Mouse (Mus musculus) hindbrain, postnatal 0 days (tissue): ENCODE data around the gene Tubb2b. TPM values are rescaled to one million over a fixed set of nuclear protein-coding genes. Genes with fewer than 3 reads are reported as not detected.
A peak's percentile ranks its signal among the peaks of the same experiment; 100 is the strongest.

Experiments used
- ATAC-seq: fragments of 200-750 bp; cut with Nextera tagmentation; 2 replicates; pipeline ENCODE4 v1.8.0; 2017; ENCODE audit warnings: mild to moderate bottlenecking, moderate TSS enrichment, moderate library complexity
- DNase-seq: peaks from one replicate; pipeline ENCODE4 v3.0.0-alpha.2; 2015; ENCODE audit warnings: low spot score
- H3K27ac ChIP-seq: fragments of 300-500 bp; sonication (generic); 2 replicates; pipeline ENCODE4 v1.5.1; 2014; ENCODE audit warnings: mild to moderate bottlenecking
- H3K27me3 ChIP-seq: fragments of 300-500 bp; sonication (generic); 2 replicates; pipeline ENCODE4 v1.6.1; 2014; ENCODE audit warnings: low read length, mixed read lengths; ENCODE audit not compliant: insufficient read depth
- H3K36me3 ChIP-seq: fragments of 300-500 bp; sonication (generic); 2 replicates; pipeline ENCODE4 v1.6.1; 2014; ENCODE audit warnings: low read length, mixed read lengths; ENCODE audit not compliant: insufficient read depth
- H3K4me1 ChIP-seq: fragments of 300-500 bp; sonication (generic); 2 replicates; pipeline ENCODE4 v1.6.1; 2014; ENCODE audit warnings: antibody characterized with exemption, low read length, mixed read lengths; ENCODE audit not compliant: insufficient read depth
- H3K4me2 ChIP-seq: fragments of 300-500 bp; sonication (generic); 2 replicates; pipeline ENCODE4 v1.6.1; 2014; ENCODE audit warnings: low read depth, mild to moderate bottlenecking, low read length, moderate library complexity, mixed read lengths
- H3K4me3 ChIP-seq: fragments of 300-500 bp; sonication (generic); 2 replicates; pipeline ENCODE4 v1.5.1; 2014; ENCODE audit warnings: low read length
- H3K9ac ChIP-seq: fragments of 300-500 bp; sonication (generic); replicated peaks from 2 replicates; pipeline ENCODE4 v1.6.1; 2014; ENCODE audit warnings: mild to moderate bottlenecking, low read length, moderate library complexity, mixed read lengths
- H3K9me3 ChIP-seq: fragments of 300-500 bp; sonication (generic); 2 replicates; pipeline ENCODE4 v1.6.1; 2016; ENCODE audit warnings: low read length, mixed read lengths
- CTCF ChIP-seq: IDR thresholded peaks from 2 replicates; pipeline ENCODE4 v1.5.1; 2016; ENCODE audit warnings: antibody characterized with exemption, control low read depth, low read depth
- WGBS: fragments of 180-500 bp; shearing (Covaris S2); extraction: QIAGEN DNeasy Blood & Tissue Kit; methylation state at CpG from one replicate; pipeline ENCODE4 v1.1.7; 2014; 5-methylcytosine and 5-hydroxymethylcytosine counted together
- polyA plus RNA-seq: library from polyadenylated mRNA; unstranded; fragments of >200 nt; fragmentation: Nextera tagmentation; extraction: Ambion mirVana; gene quantifications from 2 replicates; pipeline ENCODE4 v1.2.1, GENCODE M21; 2015
- total RNA-seq: library from RNA; depleted of rRNA; stranded (reverse); fragments of >200 nt; gene quantifications from 2 replicates; pipeline ENCODE4 v1.2.3, GENCODE M21; 2014

Gene Tubb2b
- total and polyA plus RNA-seq, 2 experiments from 2014 or later = 787 to 4,422 TPM

DNA sequence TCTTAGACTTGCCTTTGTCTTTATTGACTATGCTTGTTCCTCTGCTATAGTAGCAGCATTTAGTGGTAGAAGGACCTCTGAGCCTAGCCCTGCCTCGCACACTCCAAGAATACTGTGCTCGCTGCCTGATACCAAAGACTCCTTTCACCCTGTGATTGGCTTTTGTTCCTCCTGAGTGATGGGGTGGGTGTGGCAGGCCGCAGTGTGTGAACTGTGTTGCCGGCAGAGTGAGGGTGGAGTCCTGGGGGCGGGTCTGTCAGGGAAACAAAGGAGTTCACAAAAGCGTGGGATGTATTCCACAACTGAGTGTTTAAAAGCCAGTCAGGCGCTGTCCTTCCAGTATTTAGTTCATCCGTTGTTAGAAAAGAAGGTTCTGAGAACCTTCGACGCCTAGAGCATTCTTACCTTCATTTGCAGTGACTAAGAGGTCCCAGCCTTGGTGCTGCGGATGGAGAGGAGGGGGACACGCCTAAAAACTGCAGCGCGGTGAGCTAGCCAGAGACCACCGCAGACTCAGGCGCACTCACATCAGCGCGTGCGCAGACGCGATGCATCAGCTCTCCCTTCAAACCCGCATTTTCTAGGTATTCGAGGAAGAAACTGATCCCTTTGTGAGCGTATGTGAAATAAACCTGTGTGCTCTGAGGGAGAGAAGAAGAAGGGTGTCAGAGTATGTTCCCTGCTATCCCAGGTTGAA is 893 bp upstream of the Tubb2b start:
- peak; percentile 64 for ATAC-seq
- no peak for TF ChIP-seq CTCF
- H3K27ac ChIP-seq = peak overlapping the region; percentile 99
- H3K27me3 ChIP-seq = no peaks in the 10 kb centered on the region
- peak overlapping the region; percentile 94 for H3K4me2 ChIP-seq
- H3K4me1 ChIP-seq = peaks cover 15% of the 10 kb centered on the region; the same call in 1 of the 2 replicates
- H3K9me3 ChIP-seq = no peaks in the 10 kb centered on the region
- peak overlapping the region; percentile 80 for H3K9ac ChIP-seq
- H3K36me3 ChIP-seq = no peaks in the 10 kb centered on the region
- DNase-seq = peak; percentile 92
- peak overlapping the region; percentile 70 for H3K4me3 ChIP-seq
- 0% methylated on average over 24 of the region's 24 CpGs for WGBS

DNA sequence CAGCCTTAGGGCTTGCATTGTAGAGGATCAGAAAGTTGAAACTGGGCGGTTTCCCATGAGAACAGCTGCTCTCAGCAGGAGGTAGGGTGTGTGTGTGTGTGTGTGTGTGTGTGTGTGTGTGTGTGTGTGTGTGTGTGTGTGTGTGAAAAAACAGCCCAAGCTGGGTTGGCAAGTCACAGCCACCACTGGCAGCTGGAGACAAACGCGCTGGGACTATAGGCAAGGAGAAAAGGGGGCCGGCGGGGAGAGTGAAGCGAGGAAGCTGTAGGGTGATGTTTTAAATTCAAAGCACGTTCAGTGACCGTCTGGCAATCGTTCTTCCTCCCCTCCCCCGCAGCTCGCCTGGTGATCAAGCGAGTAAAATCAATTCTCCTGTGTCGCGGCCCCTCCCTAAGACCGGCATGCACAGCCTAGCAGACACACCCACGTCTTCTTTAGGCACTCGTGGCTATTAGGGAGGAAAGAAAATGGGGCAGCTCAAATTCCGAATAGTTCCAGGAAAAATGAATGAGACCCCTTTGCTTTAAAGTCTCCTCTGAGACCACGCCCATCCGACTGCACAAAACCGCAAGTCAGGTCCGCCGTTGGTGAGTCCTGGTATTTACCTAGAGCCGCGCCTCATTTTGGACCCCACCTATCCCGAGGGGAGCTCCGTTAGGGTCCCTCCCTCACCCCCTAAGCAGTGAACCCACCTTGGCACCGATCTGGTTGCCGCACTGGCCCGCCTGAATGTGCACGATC is 611 bp downstream of the Tubb2b start:
- Histone ChIP-seq H3K4me2 (peak overlapping the region; percentile 94), H3K9ac (peak overlapping the region; percentile 80), H3K27ac (peak overlapping the region; percentile 99), H3K27me3 (no peaks in the 10 kb centered on the region), H3K4me1 (peaks cover 16% of the 10 kb centered on the region; the same call in 1 of the 2 replicates), H3K4me3 (peak overlapping the region; percentile 70), H3K36me3 (peaks cover under 1% of the 10 kb centered on the region; the same call in 1 of the 2 replicates), H3K9me3 (no peaks in the 10 kb centered on the region)
- peak; percentile 88 for DNase-seq
- WGBS = under 1% methylated on average over 30 of the region's 31 CpGs
- peak; percentile 0; the same call in 1 of the 2 replicates for ATAC-seq
- peak; percentile 26; the same call in 1 of the 2 replicates for TF ChIP-seq CTCF

DNA sequence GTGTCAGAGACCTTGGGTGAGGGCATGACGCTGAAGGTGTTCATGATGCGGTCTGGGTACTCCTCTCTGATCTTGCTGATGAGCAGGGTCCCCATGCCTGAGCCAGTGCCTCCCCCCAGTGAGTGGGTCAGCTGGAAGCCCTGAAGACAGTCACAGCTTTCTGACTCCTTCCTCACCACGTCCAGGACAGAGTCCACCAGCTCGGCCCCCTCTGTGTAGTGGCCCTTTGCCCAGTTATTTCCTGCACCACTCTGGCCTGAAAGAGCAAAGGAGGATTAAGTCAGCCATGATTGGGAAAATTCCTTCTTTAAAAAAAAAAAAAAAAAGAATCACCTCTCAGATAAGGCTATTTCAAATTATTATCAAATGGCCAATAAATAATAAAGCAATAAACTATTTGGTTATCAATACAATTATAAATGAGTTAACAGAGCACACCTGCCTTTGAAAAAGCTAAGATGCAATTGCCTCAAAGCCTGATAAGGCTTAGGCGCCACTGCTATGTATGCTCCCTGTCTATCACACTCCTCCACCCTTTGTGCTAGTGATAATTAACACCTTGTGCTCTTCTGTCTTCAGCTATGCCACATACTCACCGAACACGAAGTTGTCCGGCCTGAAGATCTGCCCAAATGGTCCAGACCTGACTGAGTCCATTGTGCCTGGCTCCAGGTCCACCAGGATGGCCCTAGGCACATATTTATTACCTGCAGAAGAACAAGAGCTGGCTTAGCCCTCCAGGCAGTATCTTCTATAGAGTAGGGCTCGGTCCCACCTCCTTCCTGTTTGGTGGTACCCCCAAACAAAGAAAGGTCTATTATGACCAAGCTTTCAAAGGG is 1.8 kb downstream of the Tubb2b start:
- H3K9me3 ChIP-seq = no peaks in the 10 kb centered on the region
- H3K27me3 ChIP-seq = no peaks in the 10 kb centered on the region
- H3K27ac ChIP-seq = peak overlapping the region; percentile 99
- H3K4me2 ChIP-seq = peak overlapping the region; percentile 94
- 17% methylated on average over 9 of the region's 9 CpGs for WGBS
- H3K36me3 ChIP-seq = peaks cover 4% of the 10 kb centered on the region; the same call in 1 of the 2 replicates
- DNase-seq (peak; percentile 37), ATAC-seq (no peak)
- peak overlapping the region; percentile 70 for H3K4me3 ChIP-seq
- no peak for TF ChIP-seq CTCF
- peaks cover 19% of the 10 kb centered on the region; the same call in 1 of the 2 replicates for H3K4me1 ChIP-seq
- peak overlapping the region; percentile 80 for H3K9ac ChIP-seq

DNA sequence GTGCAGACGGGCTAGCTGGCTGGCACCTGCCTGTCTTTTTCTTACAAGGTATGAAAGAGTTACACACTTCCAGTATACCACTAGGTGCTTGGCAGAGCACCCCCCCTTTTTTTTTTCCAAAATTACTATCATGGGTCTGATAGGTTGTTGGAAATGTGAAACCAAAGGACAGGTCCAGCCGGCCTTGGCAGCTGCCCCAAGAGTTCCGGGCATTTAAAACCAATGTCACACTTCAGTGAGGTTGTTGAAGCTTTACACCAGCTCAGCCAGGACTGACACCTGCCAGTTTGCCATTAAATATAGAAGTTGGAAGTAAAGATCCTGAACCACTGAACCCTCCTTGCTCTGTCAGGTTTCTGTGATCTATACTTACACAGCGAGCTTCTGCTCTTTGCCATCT is 4.6 kb downstream of the Tubb2b start:
- WGBS = 13% methylated on average over 4 of the region's 4 CpGs
- DNase-seq = peak; percentile 49
- ATAC-seq = no peak

DNA sequence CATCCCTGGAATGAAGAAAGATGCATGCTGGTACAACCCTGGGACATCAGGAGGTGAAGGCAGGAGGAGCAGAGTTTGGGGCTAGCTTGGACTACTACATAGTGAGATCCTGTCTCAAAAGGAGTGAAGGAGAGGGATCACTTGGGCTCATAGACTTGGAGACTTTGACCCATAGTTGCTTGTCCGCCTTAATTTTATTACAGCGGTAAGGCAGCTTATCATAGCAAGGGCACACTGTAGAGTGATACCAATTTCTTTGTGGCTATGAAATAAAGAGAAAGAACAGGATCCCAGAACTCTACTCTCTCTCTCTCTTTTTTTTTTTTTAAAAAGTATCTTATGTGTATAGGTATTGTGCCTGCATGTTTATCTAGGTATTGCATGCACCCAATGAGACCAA is 9.7 kb downstream of the Tubb2b start:
- TF ChIP-seq CTCF = no peak
- no peak overlapping the region for H3K4me2 ChIP-seq
- H3K4me3 ChIP-seq = no peak overlapping the region
- 100% methylated on average over 2 of the region's 2 CpGs for WGBS
- no peak overlapping the region for H3K9ac ChIP-seq
- ATAC-seq (no peak), DNase-seq (no peak)
- H3K27ac ChIP-seq = no peak overlapping the region
- peaks cover 4% of the 10 kb centered on the region; the same call in 1 of the 2 replicates for H3K36me3 ChIP-seq
- peaks cover 13% of the 10 kb centered on the region; the same call in 1 of the 2 replicates for H3K4me1 ChIP-seq
- no peaks in the 10 kb centered on the region for H3K9me3 ChIP-seq
- no peaks in the 10 kb centered on the region for H3K27me3 ChIP-seq

More for the DNA sequence above, 4.6 kb downstream of the Tubb2b start:
- H3K27me3 ChIP-seq = no peaks in the 10 kb centered on the region
- H3K4me3 ChIP-seq = peak overlapping the region; percentile 34
- H3K4me1 ChIP-seq = peaks cover 13% of the 10 kb centered on the region; the same call in 1 of the 2 replicates
- TF ChIP-seq CTCF = no peak
- H3K36me3 ChIP-seq = peaks cover 4% of the 10 kb centered on the region; the same call in 1 of the 2 replicates
- peak overlapping the region; percentile 77 for H3K4me2 ChIP-seq
- H3K27ac ChIP-seq = peak overlapping the region; percentile 2; the same call in 1 of the 2 replicates
- H3K9ac ChIP-seq = peak overlapping the region; percentile 56
- no peaks in the 10 kb centered on the region for H3K9me3 ChIP-seq

DNA sequence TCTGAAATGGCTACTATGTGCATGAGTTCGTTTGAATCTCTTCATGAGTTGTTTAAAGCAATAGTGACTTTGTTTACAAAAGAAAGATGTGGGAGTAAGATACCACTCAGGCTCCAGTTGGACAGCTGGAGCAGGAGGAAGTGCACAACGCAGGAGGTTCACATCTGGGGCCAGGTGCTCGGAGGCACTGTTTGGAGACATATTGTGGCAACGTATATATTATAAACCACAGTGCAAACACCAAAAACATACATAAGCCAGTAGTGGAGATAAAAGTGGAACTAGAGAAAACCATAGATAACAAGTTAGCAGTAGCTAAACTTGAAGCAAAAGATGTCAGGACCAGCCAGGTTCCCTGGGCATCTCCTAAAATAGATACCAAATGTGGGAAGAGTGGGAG is 10.9 kb downstream of the Tubb2b start:
- no peak for ATAC-seq
- no peak for TF ChIP-seq CTCF
- no peaks in the 10 kb centered on the region for H3K27me3 ChIP-seq
- peaks cover 5% of the 10 kb centered on the region; the same call in 1 of the 2 replicates for H3K4me1 ChIP-seq
- no peak overlapping the region for H3K4me3 ChIP-seq
- H3K27ac ChIP-seq = no peak overlapping the region
- no peak overlapping the region for H3K9ac ChIP-seq
- H3K4me2 ChIP-seq = no peak overlapping the region
- DNase-seq = no peak
- H3K9me3 ChIP-seq = no peaks in the 10 kb centered on the region
- WGBS = 75% methylated on average over 4 of the region's 4 CpGs
- H3K36me3 ChIP-seq = peaks cover under 1% of the 10 kb centered on the region; the same call in 1 of the 2 replicates
